Mouse (Mus musculus): Measurements from ENCODE around the gene Shisa8.

The Shisa8 gene

DNA sequence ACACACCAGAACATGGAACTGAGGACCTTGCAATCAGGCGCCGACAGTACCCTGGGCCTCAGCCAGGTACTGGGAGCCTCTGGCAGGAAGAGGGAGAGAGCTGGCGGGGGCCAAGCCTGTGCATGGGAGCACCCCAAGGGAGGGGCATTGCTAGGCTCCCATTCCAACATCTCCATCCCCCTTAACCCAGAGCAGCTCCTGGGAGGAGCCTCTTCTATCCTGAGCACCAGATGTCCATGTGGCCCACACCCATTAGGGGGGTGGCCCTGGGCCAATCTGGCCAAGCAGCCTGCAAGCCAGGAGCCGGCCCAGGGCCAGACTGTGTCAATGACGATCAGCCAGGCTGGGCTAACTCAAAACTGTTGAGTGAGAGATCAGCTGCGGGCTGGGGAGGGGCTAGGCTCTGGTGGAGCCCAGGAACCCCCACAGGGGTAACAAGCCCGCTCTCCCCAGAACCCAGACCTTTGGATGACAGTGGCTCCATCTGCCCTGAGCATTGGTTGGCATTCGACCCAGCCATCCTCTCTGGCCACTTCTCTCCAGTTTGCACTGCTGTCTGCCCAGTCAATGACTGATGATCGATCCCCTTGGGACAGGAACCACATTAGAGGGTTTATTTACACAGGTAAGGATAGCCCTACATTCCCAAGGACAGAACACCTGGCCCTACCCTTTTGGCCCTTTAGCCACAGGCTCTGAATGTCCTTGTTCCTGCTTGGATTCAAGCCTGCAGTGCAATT lies 6.1 kb downstream of the Shisa8 start:
- DNase-seq (ENCODE audit: extremely low spot score, low read depth, low spot score) = no peak

- DNase-seq (ENCODE audit: extremely low spot score, low read depth, low spot score) = no peak
These were observed 7.8 kb downstream of the Shisa8 start for GRCm38 (mm10) chr15:82204680-82205371.

DNA sequence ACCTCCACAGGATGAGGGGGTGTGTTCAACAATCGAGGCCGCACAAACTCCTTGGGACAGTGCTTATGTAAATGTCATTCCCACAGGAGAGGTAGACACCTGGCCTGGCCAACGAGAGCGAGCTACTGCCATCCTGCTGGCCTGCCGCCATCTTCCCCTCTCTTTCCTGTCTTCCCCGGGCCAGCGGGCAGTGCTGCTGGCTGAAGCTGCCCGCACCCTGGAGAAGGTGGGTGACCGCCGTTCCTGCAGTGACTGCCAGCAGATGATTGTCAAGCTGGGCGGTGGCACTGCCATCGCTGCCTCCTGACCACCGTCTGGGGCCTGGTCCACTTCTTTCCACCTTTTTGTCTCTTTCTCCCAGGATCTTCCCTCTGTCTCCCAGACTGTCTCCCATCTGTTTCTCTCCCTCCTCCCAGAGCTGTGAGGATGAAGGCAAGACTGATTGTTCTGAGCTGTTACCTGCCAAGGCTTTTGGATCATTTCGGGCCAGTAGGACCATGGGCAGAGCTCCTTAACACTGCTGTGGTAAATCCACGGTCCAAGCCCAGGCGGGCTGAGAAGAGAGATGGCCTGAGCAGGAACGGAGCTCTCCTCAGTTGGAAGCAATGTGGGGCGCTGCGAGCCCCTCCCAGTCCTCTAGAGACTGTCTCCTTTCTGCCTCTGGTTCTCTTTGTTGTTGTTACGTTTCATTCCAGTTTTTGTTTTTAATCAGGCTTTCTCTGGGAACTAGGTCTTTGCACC lies 8.8 kb downstream of the Shisa8 start:
- DNase-seq (ENCODE audit: extremely low spot score, low read depth, low spot score) = no peak

- no peak for DNase-seq (ENCODE audit: extremely low spot score, low read depth, low spot score)
These were observed 9.5 kb downstream of the Shisa8 start for GRCm38 (mm10) chr15:82203090-82203489.

- DNase-seq (ENCODE audit: extremely low spot score, low read depth, low spot score) = no peak
These were observed 10.5 kb downstream of the Shisa8 start for GRCm38 (mm10) chr15:82202086-82202485.

GRCm38 (mm10) chr15:82199546-82199945 lies 13.1 kb downstream of the Shisa8 start:
- DNase-seq (ENCODE audit: extremely low spot score, low read depth, low spot score) = no peak

- DNase-seq (ENCODE audit: extremely low spot score, low read depth, low spot score) = no peak
These were observed 14.3 kb downstream of the Shisa8 start for GRCm38 (mm10) chr15:82198342-82198741.

- DNase-seq (ENCODE audit: extremely low spot score, low read depth, low spot score) = no peak
These were observed 14.7 kb downstream of the Shisa8 start for GRCm38 (mm10) chr15:82197937-82198336.

DNA sequence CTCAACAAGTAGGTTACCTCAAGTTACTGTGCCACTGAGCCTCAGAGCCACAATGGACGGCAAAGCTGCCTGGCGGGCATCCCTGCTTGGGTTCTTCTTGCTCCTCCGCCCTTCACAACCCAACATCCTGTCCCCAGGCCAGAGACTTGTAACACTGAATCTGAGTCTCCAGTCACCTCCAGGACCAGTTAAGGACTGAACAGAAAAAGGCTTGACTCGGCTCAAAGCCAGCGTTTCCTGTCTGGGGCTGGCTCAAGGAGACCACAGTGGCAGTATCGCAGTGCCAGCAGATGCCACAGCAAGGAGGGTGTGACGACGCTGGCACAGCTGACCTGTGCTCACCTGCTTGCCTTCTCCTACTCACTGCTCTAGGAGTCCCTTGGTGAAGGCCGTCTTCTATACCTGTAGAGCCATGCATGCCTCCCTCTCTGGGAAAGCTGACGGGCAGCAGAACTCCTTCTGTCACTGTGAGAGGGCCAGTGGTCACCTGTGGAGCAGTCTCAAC lies 15.3 kb downstream of the Shisa8 start:
- DNase-seq (ENCODE audit: extremely low spot score, low read depth, low spot score) = no peak

- DNase-seq (ENCODE audit: extremely low spot score, low read depth, low spot score) = no peak
These were observed 16.3 kb downstream of the Shisa8 start for GRCm38 (mm10) chr15:82196300-82196699.

DNA sequence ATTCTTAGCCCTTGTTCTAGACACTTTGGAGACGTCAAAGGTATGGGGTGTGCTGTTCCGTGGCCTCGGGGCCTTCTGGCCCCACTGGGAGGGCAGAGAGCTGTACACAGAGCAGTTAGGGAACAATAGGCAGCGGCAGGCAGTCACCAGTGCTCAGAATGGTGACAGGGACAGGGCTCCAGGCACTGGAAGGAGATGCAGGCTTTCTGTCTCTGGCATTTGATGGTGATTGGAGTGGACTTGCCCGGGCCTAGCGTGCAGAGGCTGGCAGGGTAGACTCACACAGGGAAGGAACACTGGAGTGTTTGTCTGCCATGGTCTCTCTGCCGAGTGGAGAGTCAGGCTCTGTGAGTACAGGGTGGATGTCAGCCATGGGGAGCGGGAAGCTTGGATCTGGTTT lies 20.0 kb downstream of the Shisa8 start:
- DNase-seq (ENCODE audit: extremely low spot score, low read depth, low spot score) = no peak

GRCm38 (mm10) chr15:82188481-82189240 lies 24.0 kb downstream of the Shisa8 start:
- DNase-seq (ENCODE audit: extremely low spot score, low read depth, low spot score) = peak; percentile 41

GRCm38 (mm10) chr15:82187924-82188323 lies 24.7 kb downstream of the Shisa8 start:
- DNase-seq (ENCODE audit: extremely low spot score, low read depth, low spot score) = no peak

GRCm38 (mm10) chr15:82187401-82187800 lies 25.2 kb downstream of the Shisa8 start:
- DNase-seq (ENCODE audit: extremely low spot score, low read depth, low spot score) = no peak

DNA sequence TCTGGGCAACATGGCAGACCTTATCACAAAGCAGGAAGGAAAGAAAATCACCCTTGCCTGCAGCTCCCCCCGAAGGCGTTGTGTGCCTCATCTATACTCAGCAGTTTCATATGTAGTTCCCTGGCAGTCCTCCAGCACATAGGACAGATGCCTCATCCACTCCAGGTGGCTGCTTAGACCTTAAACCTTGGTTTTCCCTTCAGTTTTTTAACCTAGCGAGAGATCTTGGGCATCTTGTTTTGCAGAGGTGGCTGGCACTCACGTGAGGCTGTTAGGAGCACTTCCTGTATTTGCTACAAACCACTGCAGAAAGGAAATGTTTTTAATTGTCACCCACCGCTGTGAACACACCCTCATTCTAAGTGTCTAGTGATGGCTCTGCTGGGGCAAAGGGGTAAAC lies 25.7 kb downstream of the Shisa8 start:
- DNase-seq (ENCODE audit: extremely low spot score, low read depth, low spot score) = no peak

GRCm38 (mm10) chr15:82186131-82186530 lies 26.5 kb downstream of the Shisa8 start:
- no peak for DNase-seq (ENCODE audit: extremely low spot score, low read depth, low spot score)

- DNase-seq (ENCODE audit: extremely low spot score, low read depth, low spot score) = no peak
These were observed 27.4 kb downstream of the Shisa8 start for GRCm38 (mm10) chr15:82185062-82185783.

- DNase-seq (ENCODE audit: extremely low spot score, low read depth, low spot score) = no peak
These were observed 28.0 kb downstream of the Shisa8 start for GRCm38 (mm10) chr15:82184656-82185055.

DNA sequence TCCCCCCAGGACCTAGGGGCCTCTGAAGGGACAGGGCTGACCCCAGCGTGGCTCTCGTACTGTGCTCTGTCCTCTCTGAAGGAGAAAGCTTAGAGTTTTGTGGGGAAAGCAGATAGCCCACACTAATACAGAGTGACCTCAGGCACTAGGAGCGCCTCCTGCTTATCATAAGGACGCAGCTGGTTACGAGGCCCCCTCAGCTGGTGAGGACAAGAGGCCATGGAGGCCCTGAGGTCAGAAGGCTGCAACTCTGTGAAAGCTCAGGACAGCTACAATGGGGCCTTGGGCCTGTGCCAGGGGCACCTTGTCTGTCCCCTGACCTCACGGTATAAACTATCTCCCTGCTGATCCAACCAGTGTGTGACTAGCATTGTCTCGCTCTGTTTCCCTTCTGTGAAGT lies 28.4 kb downstream of the Shisa8 start:
- no peak for DNase-seq (ENCODE audit: extremely low spot score, low read depth, low spot score)

GRCm38 (mm10) chr15:82183596-82183995 lies 29.0 kb downstream of the Shisa8 start:
- no peak for DNase-seq (ENCODE audit: extremely low spot score, low read depth, low spot score)
